Mouse (Mus musculus): ENCODE measurements around the gene Zan. TPM values are rescaled to one million over a fixed set of nuclear protein-coding genes. Genes with fewer than 3 reads are reported as not detected.

Gene Zan
- total and polyA plus RNA-seq, 3 experiments: 0.15 TPM; not detected in 2

DNA sequence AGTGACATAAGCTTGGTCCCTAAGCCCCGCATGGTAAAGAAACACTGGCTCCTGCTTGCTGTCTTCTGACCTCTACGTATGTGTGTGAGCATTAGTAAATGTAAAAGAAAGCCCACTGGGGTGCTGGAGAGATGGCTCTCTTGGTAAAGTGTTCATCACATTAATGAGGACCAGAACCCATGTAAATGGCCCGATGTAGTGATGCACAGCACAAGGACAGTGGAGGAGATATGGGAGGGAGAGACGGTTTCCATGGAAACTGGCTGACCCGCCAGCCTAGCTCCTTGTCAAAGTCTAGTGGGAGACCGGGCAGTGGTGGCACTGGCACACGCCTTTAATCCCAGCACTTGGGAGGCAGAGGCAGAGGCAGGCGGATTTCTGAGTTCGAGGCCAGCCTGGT is 100.1 kb downstream of the Zan start:
- DNase-seq (ENCODE audit: low read depth, low spot score): no peak
- no peak for TF ChIP-seq JUND (IDR thresholded peaks at IDR 0.05; ENCODE audit: low read depth, low read length)
- no peak for TF ChIP-seq ZC3H11A (IDR thresholded peaks at IDR 0.05; ENCODE audit: low read depth, low read length)
- no peak for TF ChIP-seq POLR2AphosphoS5 (IDR thresholded peaks at IDR 0.05; ENCODE audit: borderline replicate concordance, low read depth, low read length)
- TF ChIP-seq MXI1 (IDR thresholded peaks at IDR 0.05; ENCODE audit: low read depth, low read length): no peak
- no peak for TF ChIP-seq GATA1 (IDR thresholded peaks at IDR 0.05; ENCODE audit: low read depth, low read length)
- no peak for TF ChIP-seq USF1 (IDR thresholded peaks at IDR 0.05; ENCODE audit: low read depth, low read length)
- TF ChIP-seq USF2 (IDR thresholded peaks at IDR 0.05; ENCODE audit: borderline replicate concordance in 1 of 2, insufficient read depth in 1 of 2, low read depth in 1 of 2, low read length in 2 of 2): no peak
- no peak for TF ChIP-seq GABPA (IDR thresholded peaks at IDR 0.05; ENCODE audit: low read depth, low read length)
- TF ChIP-seq HCFC1 (IDR thresholded peaks at IDR 0.05; ENCODE audit: low read depth, low read length): no peak
- no peak for TF ChIP-seq TCF12 (IDR thresholded peaks at IDR 0.05; ENCODE audit: low read depth, low read length)
- no peak for TF ChIP-seq SMC3 (IDR thresholded peaks at IDR 0.05; ENCODE audit: low read depth, low read length)
- TF ChIP-seq NRF1 (IDR thresholded peaks at IDR 0.05; ENCODE audit: insufficient read depth, low read depth, low read length, poor library complexity, severe bottlenecking): no peak
- TF ChIP-seq MAFK (IDR thresholded peaks at IDR 0.05; ENCODE audit: borderline replicate concordance, low read depth, low read length): no peak
- TF ChIP-seq NELFE (IDR thresholded peaks at IDR 0.05; ENCODE audit: low read depth, low read length): no peak
- TF ChIP-seq TBP (IDR thresholded peaks at IDR 0.05; ENCODE audit: low read depth, low read length): no peak
- no peak for TF ChIP-seq ELF1 (IDR thresholded peaks at IDR 0.05; ENCODE audit: low read depth, low read length)
- no peak for TF ChIP-seq RCOR1 (IDR thresholded peaks at IDR 0.05; ENCODE audit: low read depth, low read length)
- H3K9ac ChIP-seq (ENCODE audit: control insufficient read depth, low read depth, low read length, poor library complexity, severe bottlenecking): no peak overlapping the region
- H3K9me3 ChIP-seq (replicated peaks; ENCODE audit: insufficient read depth, low read length): no peaks in the 10 kb centered on the region
- H3K27ac ChIP-seq (ENCODE audit: control insufficient read depth, low read depth, low read length): no peak overlapping the region
- no peaks in the 10 kb centered on the region for H3K79me2 ChIP-seq (ENCODE audit: control insufficient read depth, insufficient read depth, low read length, poor library complexity)
- H3K27me3 ChIP-seq (ENCODE audit: control insufficient read depth in 1 of 2, insufficient read depth in 2 of 2, low read length in 2 of 2): peaks cover 2 to 7% of the 10 kb centered on the region in 2 experiments; a peak in 3 of 4 replicates
- H3K4me1 ChIP-seq (ENCODE audit: control insufficient read depth in 1 of 2, insufficient read depth in 2 of 2, low read length in 2 of 2): no peaks in the 10 kb centered on the region
- no peaks in the 10 kb centered on the region for H3K36me3 ChIP-seq (ENCODE audit: control insufficient read depth in 1 of 2, insufficient read depth in 2 of 2, low read length in 2 of 2)
- no peak overlapping the region for H3K4me3 ChIP-seq (ENCODE audit: control insufficient read depth in 1 of 2, insufficient read depth in 1 of 2, low read depth in 2 of 2, low read length in 2 of 2)

GRCm38 (mm10) chr5:137376198-137376597 is 100.7 kb downstream of the Zan start:
- peaks cover 3 to 7% of the 10 kb centered on the region in 2 experiments; a peak in 3 of 4 replicates for H3K27me3 ChIP-seq (ENCODE audit: control insufficient read depth in 1 of 2, insufficient read depth in 2 of 2, low read length in 2 of 2)

More at GRCm38 (mm10) chr5:137376198-137376597, 100.7 kb downstream of the Zan start:
- Histone ChIP-seq H3K36me3 (ENCODE audit: control insufficient read depth in 1 of 2, insufficient read depth in 2 of 2, low read length in 2 of 2) (no peaks in the 10 kb centered on the region), H3K9me3 (replicated peaks; ENCODE audit: insufficient read depth, low read length) (no peaks in the 10 kb centered on the region), H3K9ac (ENCODE audit: control insufficient read depth, low read depth, low read length, poor library complexity, severe bottlenecking) (no peak overlapping the region), H3K79me2 (ENCODE audit: control insufficient read depth, insufficient read depth, low read length, poor library complexity) (no peaks in the 10 kb centered on the region), H3K27ac (ENCODE audit: control insufficient read depth, low read depth, low read length) (no peak overlapping the region), H3K4me1 (ENCODE audit: control insufficient read depth in 1 of 2, insufficient read depth in 2 of 2, low read length in 2 of 2) (no peaks in the 10 kb centered on the region), H3K4me3 (ENCODE audit: control insufficient read depth in 1 of 2, insufficient read depth in 1 of 2, low read depth in 2 of 2, low read length in 2 of 2) (no peak overlapping the region)
- no peak for DNase-seq (ENCODE audit: low read depth, low spot score)
- TF ChIP-seq USF1 (IDR thresholded peaks at IDR 0.05; ENCODE audit: low read depth, low read length) (no peak), CTCF (IDR thresholded peaks at IDR 0.05 in 2 of 3, conservative IDR thresholded peaks at IDR 0.05 in 1 of 3; ENCODE audit: control insufficient read depth in 1 of 3, insufficient read depth in 1 of 3, low read depth in 2 of 3, low read length in 3 of 3, poor library complexity in 1 of 3, severe bottlenecking in 1 of 3) (peak in 1 of 3 experiments; percentile 9; a peak in 1 of 6 replicates)
